Mouse (Mus musculus): ENCODE results near the gene Defa33. TPM values are rescaled to one million over a fixed set of nuclear protein-coding genes. Genes with fewer than 3 reads are reported as not detected.
"Not testable (repeated sequence)": the region's sequence is repeated elsewhere in the genome, so short reads cannot be mapped to it uniquely, and the experiment has no call there.

The Defa33 gene
- polyA plus RNA-seq (2011; ENCODE audit: insufficient read depth, insufficient read length, low read depth, missing spikeins): not detected in 2 replicates

DNA sequence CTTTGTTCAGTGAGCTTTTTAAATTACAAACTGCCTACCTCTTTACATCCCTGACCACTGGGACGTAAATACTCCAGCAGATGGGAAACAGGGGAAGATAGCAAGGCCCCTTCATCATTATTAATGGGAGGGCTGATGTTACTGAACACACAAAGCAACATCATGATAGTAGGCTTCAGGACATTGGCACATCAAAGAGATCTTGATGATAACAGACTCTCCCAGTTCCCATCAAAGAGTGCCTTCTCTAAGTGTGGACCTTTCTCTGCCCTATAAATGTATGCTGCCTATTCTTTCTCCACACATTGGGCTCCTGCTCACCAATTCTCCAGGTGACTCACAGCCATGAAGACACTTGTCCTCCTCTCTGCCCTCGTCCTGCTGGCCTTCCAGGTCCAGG is at the start of gene Defa33:
Defa33 (plus strand) TSS at position 301 of the 400 bp plus-strand sequence.
- H3K4me3 ChIP-seq (ENCODE audit: low read depth, low read length); H3K9me3 ChIP-seq (replicated peaks; ENCODE audit: control insufficient read depth, insufficient read depth, low read length, poor library complexity, severe bottlenecking); H3K27ac ChIP-seq (ENCODE audit: insufficient read depth, low read length); H3K4me1 ChIP-seq (ENCODE audit: control insufficient read depth, insufficient read depth, low read length); H3K36me3 ChIP-seq (ENCODE audit: control insufficient read depth, insufficient read depth, low read length, poor library complexity, severe bottlenecking); H3K27me3 ChIP-seq (ENCODE audit: control insufficient read depth, insufficient read depth, low read length, poor library complexity, severe bottlenecking); H3K9ac ChIP-seq (ENCODE audit: low read depth, poor library complexity, severe bottlenecking): not testable (repeated sequence)

DNA sequence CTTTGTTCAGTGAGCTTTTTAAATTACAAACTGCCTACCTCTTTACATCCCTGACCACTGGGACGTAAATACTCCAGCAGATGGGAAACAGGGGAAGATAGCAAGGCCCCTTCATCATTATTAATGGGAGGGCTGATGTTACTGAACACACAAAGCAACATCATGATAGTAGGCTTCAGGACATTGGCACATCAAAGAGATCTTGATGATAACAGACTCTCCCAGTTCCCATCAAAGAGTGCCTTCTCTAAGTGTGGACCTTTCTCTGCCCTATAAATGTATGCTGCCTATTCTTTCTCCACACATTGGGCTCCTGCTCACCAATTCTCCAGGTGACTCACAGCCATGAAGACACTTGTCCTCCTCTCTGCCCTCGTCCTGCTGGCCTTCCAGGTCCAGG is 13.4 kb upstream of the Defa33 start, which contains the start of gene Defa2:
Defa2 (plus strand) TSS at position 301 of the 400 bp plus-strand sequence.
- not testable (repeated sequence) for H3K9me3 ChIP-seq (replicated peaks; ENCODE audit: control insufficient read depth, insufficient read depth, low read length, poor library complexity, severe bottlenecking); H3K9ac ChIP-seq (ENCODE audit: low read depth, poor library complexity, severe bottlenecking); H3K4me3 ChIP-seq (ENCODE audit: low read depth, low read length); H3K27me3 ChIP-seq (ENCODE audit: control insufficient read depth, insufficient read depth, low read length, poor library complexity, severe bottlenecking); H3K4me1 ChIP-seq (ENCODE audit: control insufficient read depth, insufficient read depth, low read length); H3K36me3 ChIP-seq (ENCODE audit: control insufficient read depth, insufficient read depth, low read length, poor library complexity, severe bottlenecking); H3K27ac ChIP-seq (ENCODE audit: insufficient read depth, low read length)

DNA sequence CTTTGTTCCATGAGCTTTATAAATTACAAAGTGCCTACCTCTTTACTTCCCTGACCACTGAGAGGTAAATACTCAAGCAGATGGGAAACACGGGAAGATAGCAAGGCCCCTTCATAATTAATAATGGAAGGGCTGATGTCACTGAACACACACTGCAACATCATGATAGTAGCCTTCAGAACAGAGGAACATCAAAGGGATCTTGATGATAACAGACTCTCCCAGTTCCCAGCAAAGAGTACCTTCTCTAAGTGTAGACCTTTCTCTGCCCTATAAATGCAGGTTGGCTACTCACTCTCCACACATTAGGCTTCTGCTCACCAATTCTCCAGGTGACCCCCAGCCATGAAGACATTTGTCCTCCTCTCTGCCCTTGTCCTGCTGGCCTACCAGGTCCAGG is 35.5 kb downstream of the Defa33 start, which contains the start of gene Defa36:
Defa36 (plus strand) TSS at position 301 of the 400 bp plus-strand sequence.
- not testable (repeated sequence) for H3K36me3 ChIP-seq (ENCODE audit: control insufficient read depth, insufficient read depth, low read length, poor library complexity, severe bottlenecking); H3K9me3 ChIP-seq (replicated peaks; ENCODE audit: control insufficient read depth, insufficient read depth, low read length, poor library complexity, severe bottlenecking); H3K9ac ChIP-seq (ENCODE audit: low read depth, poor library complexity, severe bottlenecking); H3K27me3 ChIP-seq (ENCODE audit: control insufficient read depth, insufficient read depth, low read length, poor library complexity, severe bottlenecking); H3K27ac ChIP-seq (ENCODE audit: insufficient read depth, low read length); H3K4me1 ChIP-seq (ENCODE audit: control insufficient read depth, insufficient read depth, low read length); H3K4me3 ChIP-seq (ENCODE audit: low read depth, low read length)

Other genes with a start within 250 kb of the Defa33 start
- not detected in 2 replicates for gene Defa22, start 229.5 kb upstream of the Defa33 start, polyA plus RNA-seq (2011; ENCODE audit: insufficient read depth, insufficient read length, low read depth, missing spikeins)
- gene Defa31, start 200.2 kb upstream of the Defa33 start, polyA plus RNA-seq (2011; ENCODE audit: insufficient read depth, insufficient read length, low read depth, missing spikeins): not detected in 2 replicates
- not detected in 2 replicates for gene Gm15293, start 190.2 kb upstream of the Defa33 start, polyA plus RNA-seq (2011; ENCODE audit: insufficient read depth, insufficient read length, low read depth, missing spikeins)
- gene Gm15292, start 142.1 kb upstream of the Defa33 start, polyA plus RNA-seq (2011; ENCODE audit: insufficient read depth, insufficient read length, low read depth, missing spikeins): not detected in 2 replicates
- gene Defa27, start 76.3 kb upstream of the Defa33 start, polyA plus RNA-seq (2011; ENCODE audit: insufficient read depth, insufficient read length, low read depth, missing spikeins): not detected in 2 replicates
- gene Defa29, start 64.8 kb upstream of the Defa33 start, polyA plus RNA-seq (2011; ENCODE audit: insufficient read depth, insufficient read length, low read depth, missing spikeins): not detected in 2 replicates
- not detected in 2 replicates for gene Defa2, start 13.3 kb upstream of the Defa33 start, polyA plus RNA-seq (2011; ENCODE audit: insufficient read depth, insufficient read length, low read depth, missing spikeins)
- not detected in 2 replicates for gene Defa36, start 35.6 kb downstream of the Defa33 start, polyA plus RNA-seq (2011; ENCODE audit: insufficient read depth, insufficient read length, low read depth, missing spikeins)
- not detected in 2 replicates for gene Gm7849, start 64.7 kb downstream of the Defa33 start, polyA plus RNA-seq (2011; ENCODE audit: insufficient read depth, insufficient read length, low read depth, missing spikeins)
- not detected in 2 replicates for gene Defa20, start 117.4 kb downstream of the Defa33 start, polyA plus RNA-seq (2011; ENCODE audit: insufficient read depth, insufficient read length, low read depth, missing spikeins)
- not detected in 2 replicates for gene Defa32, start 137.2 kb downstream of the Defa33 start, polyA plus RNA-seq (2011; ENCODE audit: insufficient read depth, insufficient read length, low read depth, missing spikeins)
- gene Defa37, start 173.6 kb downstream of the Defa33 start, polyA plus RNA-seq (2011; ENCODE audit: insufficient read depth, insufficient read length, low read depth, missing spikeins): not detected in 2 replicates
- gene Defa28, start 191.2 kb downstream of the Defa33 start, polyA plus RNA-seq (2011; ENCODE audit: insufficient read depth, insufficient read length, low read depth, missing spikeins): not detected in 2 replicates
- not detected in 2 replicates for gene Gm7861, start 202.7 kb downstream of the Defa33 start, polyA plus RNA-seq (2011; ENCODE audit: insufficient read depth, insufficient read length, low read depth, missing spikeins)
- gene Defa26, start 226.4 kb downstream of the Defa33 start, polyA plus RNA-seq (2011; ENCODE audit: insufficient read depth, insufficient read length, low read depth, missing spikeins): not detected in 2 replicates

Measured in ES-Bruce4 (cell line).